Comparison of ENCODE assay signal across 13 mouse cellular contexts in genomic region chr6:103431595-103431957, GRCm38 (mm10).
"Had no signal": no experiment of that assay in that cellular context is flagged by ENCODE, and none has a peak within 500 bp of the region (broad histone marks: within the 10 kb centered on the region; RNA-seq: fewer than 3 reads in every experiment).

No protein-coding gene starts in this region.

- H3K4me3 ChIP-seq: left cerebral cortex, adult 2 months; limb, embryonic 15.5 days; liver, embryonic 12.5 days; midbrain, embryonic 12.5 days had no signal

- ATAC-seq: liver, embryonic 12.5 days had no signal

- H3K4me2 ChIP-seq: limb, embryonic 15.5 days; liver, embryonic 12.5 days; lung, embryonic 14.5 days; midbrain, embryonic 12.5 days had no signal

- H3K9ac ChIP-seq: limb, embryonic 15.5 days; liver, embryonic 12.5 days; lung, embryonic 14.5 days; midbrain, embryonic 12.5 days had no signal

- DNase-seq: kidney, postnatal 10 days; kidney, postnatal 4 days; lung, postnatal 10 days; lung, postnatal 4 days; retina, postnatal 1 day; spleen, adult 18-20 months; thymus, adult 18-20 months; thymus, postnatal 14 days had no signal

- H3K9me3 ChIP-seq: limb, embryonic 15.5 days; liver, embryonic 12.5 days; midbrain, embryonic 12.5 days had no signal

- H3K4me1 ChIP-seq: limb, embryonic 15.5 days; liver, embryonic 12.5 days had no signal

- H3K27me3 ChIP-seq: limb, embryonic 15.5 days; liver, embryonic 12.5 days; midbrain, embryonic 12.5 days had no signal

- H3K27ac ChIP-seq: left cerebral cortex, adult 2 months; limb, embryonic 15.5 days; liver, embryonic 12.5 days had no signal

- H3K36me3 ChIP-seq: limb, embryonic 15.5 days; liver, embryonic 12.5 days; midbrain, embryonic 12.5 days had no signal
